Mouse (Mus musculus) kidney, postnatal 0 days (tissue): ENCODE results near the gene Nploc4. TPM values are rescaled to one million over a fixed set of nuclear protein-coding genes. Genes with fewer than 3 reads are reported as not detected.

Experiments used
- ATAC-seq: fragments of 200-750 bp; cut with Nextera tagmentation; replicated peaks from 2 replicates; pipeline ENCODE4 v1.8.0; 2017; ENCODE audit warnings: low read depth, moderate number of reproducible peaks, moderate TSS enrichment, moderate library complexity; ENCODE audit not compliant: low FRiP score
- DNase-seq: peaks from one replicate; pipeline ENCODE4 v3.0.0-alpha.2; 2016; ENCODE audit warnings: low spot score
- H3K27ac ChIP-seq: fragments of 300-500 bp; sonication (generic); 2 replicates; pipeline ENCODE4 v1.5.1; 2014; ENCODE audit warnings: mild to moderate bottlenecking
- H3K27me3 ChIP-seq: fragments of 300-500 bp; sonication (generic); 2 replicates; pipeline ENCODE4 v1.6.1; 2014; ENCODE audit warnings: low read length, mixed read lengths; ENCODE audit not compliant: insufficient read depth
- H3K36me3 ChIP-seq: fragments of 300-500 bp; sonication (generic); 2 replicates; pipeline ENCODE4 v1.6.1; 2014; ENCODE audit warnings: low read length, mixed read lengths; ENCODE audit not compliant: insufficient read depth
- H3K4me1 ChIP-seq: fragments of 300-500 bp; sonication (generic); replicated peaks from 2 replicates; pipeline ENCODE4 v1.6.1; 2014; ENCODE audit warnings: antibody characterized with exemption, low read length, mixed read lengths; ENCODE audit not compliant: insufficient read depth
- H3K4me2 ChIP-seq: fragments of 300-500 bp; sonication (generic); 2 replicates; pipeline ENCODE4 v1.6.1; 2014; ENCODE audit warnings: mild to moderate bottlenecking, low read length, moderate library complexity, mixed read lengths
- H3K4me3 ChIP-seq: fragments of 300-500 bp; sonication (generic); replicated peaks from 2 replicates; pipeline ENCODE4 v1.5.1; 2014; ENCODE audit warnings: low read depth, low read length
- H3K9ac ChIP-seq: fragments of 300-500 bp; sonication (generic); 2 replicates; pipeline ENCODE4 v1.6.1; 2014; ENCODE audit warnings: low read depth, low read length
- H3K9me3 ChIP-seq: fragments of 300-500 bp; sonication (generic); replicated peaks from 2 replicates; pipeline ENCODE4 v1.6.1; 2016; ENCODE audit warnings: low read length, inconsistent platforms, mixed read lengths
- CTCF ChIP-seq: IDR thresholded peaks from 2 replicates; pipeline ENCODE4 v1.5.1; 2016; ENCODE audit warnings: antibody characterized with exemption, low read depth, mild to moderate bottlenecking, moderate library complexity
- WGBS: fragments of 180-500 bp; shearing (Covaris S2); extraction: QIAGEN DNeasy Blood & Tissue Kit; methylation state at CpG from one replicate; pipeline ENCODE4 v1.1.7; 2014; 5-methylcytosine and 5-hydroxymethylcytosine counted together
- polyA plus RNA-seq: library from polyadenylated mRNA; unstranded; fragments of >200 nt; fragmentation: Nextera tagmentation; extraction: Ambion mirVana; gene quantifications from 2 replicates; pipeline ENCODE4 v1.2.1, GENCODE M21; 2015

The Nploc4 gene
- polyA plus RNA-seq, 1 experiment from 2014 or later: 23.3 TPM

GRCm38 (mm10) chr11:120359391-120359790, 78.1 kb downstream of the Nploc4 start:
- 71% methylated on average over 6 of the region's 6 CpGs for WGBS
- no peaks in the 10 kb centered on the region for H3K36me3 ChIP-seq
- no peak overlapping the region for H3K9ac ChIP-seq
- H3K4me1 ChIP-seq: peaks cover 12% of the 10 kb centered on the region; the same call in 1 of the 2 replicates
- no peak for TF ChIP-seq CTCF
- ATAC-seq (no peak), DNase-seq (no peak)
- no peak overlapping the region for H3K27ac ChIP-seq
- no peaks in the 10 kb centered on the region for H3K9me3 ChIP-seq
- no peak overlapping the region for H3K4me3 ChIP-seq
- H3K27me3 ChIP-seq: no peaks in the 10 kb centered on the region
- no peak overlapping the region for H3K4me2 ChIP-seq

DNA sequence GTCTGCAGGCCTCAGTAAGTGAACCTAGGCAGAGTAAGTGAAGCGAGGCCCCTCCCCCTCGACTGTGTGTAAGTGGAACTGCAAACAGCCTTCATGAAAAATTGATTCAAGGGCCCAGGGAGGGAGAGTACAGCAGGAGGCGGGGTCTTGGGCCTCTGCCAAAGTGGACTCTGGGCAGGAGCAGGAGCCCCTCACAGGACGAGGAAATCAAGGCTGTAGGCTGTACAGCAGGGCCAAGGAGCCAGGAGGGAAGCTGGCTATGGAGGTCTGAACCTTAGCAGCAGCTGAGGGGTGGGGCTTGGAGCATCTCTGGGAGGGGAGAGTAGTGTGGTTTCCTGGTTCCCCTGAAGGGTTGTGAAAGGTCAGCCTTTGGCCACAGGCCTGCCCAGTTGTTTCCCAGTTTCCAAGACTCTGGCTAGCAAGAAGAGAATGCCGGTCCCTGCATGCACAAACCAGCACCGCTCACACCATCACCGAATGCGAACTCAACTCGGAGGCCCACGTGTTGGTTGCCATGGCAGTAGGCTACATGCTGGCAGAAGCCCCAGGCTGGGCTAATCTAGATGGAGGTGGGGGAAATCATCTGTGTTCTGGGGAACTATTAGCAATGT, 79.6 kb downstream of the Nploc4 start:
- H3K36me3 ChIP-seq: no peaks in the 10 kb centered on the region
- ATAC-seq (peak; percentile 27; the same call in 1 of the 2 replicates), DNase-seq (peak; percentile 93)
- H3K4me3 ChIP-seq: no peak overlapping the region
- H3K4me1 ChIP-seq: peaks cover 12% of the 10 kb centered on the region
- no peaks in the 10 kb centered on the region for H3K27me3 ChIP-seq
- H3K4me2 ChIP-seq: no peak overlapping the region
- whole genome bisulfite sequencing: 8% methylated on average over 10 of the region's 10 CpGs
- peak overlapping the region; percentile 39 for H3K27ac ChIP-seq
- no peak; the same call in 1 of the 2 replicates for TF ChIP-seq CTCF
- H3K9ac ChIP-seq: no peak overlapping the region
- no peaks in the 10 kb centered on the region for H3K9me3 ChIP-seq

DNA sequence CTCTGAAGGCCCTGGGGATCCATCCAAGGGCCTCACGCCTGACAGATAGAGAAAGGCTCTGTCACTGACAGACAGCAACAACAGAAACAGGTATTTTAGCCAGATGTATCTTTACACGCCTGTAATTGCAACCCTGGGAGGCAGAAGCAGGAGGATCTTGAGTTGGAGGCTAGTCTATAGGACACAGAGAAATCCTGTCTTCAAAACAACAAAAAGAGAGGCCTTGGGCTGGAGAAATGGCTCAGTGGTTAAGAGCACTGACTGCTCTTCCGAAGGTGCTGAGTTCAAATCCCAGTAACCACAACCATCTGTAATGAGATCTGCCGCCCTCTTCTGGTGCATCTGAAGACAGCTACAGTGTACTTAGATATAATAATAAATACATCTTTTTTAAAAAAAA, 80.6 kb downstream of the Nploc4 start:
- Histone ChIP-seq H3K9me3 (no peaks in the 10 kb centered on the region), H3K36me3 (no peaks in the 10 kb centered on the region), H3K4me1 (peaks cover 12% of the 10 kb centered on the region)

DNA sequence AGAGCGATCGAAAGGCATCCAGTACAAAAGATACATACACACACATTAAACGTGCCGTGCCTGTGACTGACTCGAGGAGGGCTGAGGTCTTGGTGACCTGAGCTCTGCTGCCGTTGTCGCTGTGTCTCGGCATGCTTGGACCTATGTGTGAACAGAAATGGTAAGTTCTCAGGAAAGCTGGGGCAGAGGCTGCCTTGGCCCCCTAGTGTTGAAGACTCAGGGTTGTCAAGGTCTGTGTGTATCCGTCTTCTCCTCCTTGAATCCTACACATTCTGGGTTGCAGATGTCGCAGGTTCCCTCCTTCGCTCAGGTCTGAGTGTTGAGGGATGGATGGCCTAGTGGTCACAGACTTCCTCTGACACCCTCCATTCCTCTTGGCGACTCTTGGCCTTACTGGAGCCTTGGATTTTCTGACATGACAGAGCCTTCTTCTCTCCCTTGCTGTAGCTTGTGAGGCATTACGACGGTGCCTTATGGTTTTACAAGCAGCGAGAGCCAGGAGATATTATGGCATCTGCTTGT, 81.1 kb downstream of the Nploc4 start:
- H3K4me1 ChIP-seq: peaks cover 12% of the 10 kb centered on the region
- TF ChIP-seq CTCF: peak; percentile 48

More for the DNA sequence above, 80.6 kb downstream of the Nploc4 start:
- no peak overlapping the region for H3K9ac ChIP-seq
- TF ChIP-seq CTCF: peak; percentile 36
- no peak overlapping the region for H3K4me3 ChIP-seq
- H3K27me3 ChIP-seq: no peaks in the 10 kb centered on the region
- ATAC-seq: no peak
- 94% methylated on average over 4 of the region's 4 CpGs for WGBS
- no peak overlapping the region for H3K27ac ChIP-seq
- H3K4me2 ChIP-seq: no peak overlapping the region
- no peak for DNase-seq

DNA sequence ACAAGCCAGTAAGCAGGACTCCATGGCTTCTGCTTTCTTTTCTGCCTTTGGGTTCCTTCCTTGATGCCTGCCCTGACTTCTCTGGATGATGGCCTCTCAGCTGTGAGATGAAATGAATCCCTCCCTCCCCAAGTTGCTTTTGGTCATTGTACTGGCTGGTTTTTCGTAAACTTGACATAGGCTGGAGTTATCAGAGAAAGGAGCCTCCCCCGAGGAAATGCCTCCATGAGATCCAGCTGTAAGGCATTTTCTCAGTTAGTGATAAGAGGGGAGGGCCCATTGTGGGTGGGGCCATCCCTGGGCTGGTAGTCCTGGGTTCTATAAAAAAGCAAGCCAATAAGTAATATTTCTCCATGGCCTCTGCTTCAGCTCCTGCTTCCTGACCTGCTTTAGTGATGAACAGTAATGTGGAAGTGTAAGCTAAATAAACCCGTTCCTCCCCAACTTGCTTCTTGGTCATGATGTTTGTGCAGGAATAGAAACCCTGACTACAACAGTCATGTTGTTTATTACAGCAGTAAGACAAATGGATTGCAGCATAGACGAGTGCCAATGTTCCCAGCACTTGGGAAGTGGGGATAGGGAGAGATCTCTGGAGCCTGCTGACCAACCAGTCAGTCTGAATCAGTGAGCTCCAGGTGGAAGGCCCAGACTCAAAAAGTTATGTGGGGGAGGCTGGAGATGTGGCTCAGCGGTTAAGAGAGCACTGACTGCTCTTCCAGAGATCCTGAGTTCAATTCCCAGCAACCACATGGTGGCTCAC, 82.0 kb downstream of the Nploc4 start:
- H3K27me3 ChIP-seq: no peaks in the 10 kb centered on the region
- H3K9ac ChIP-seq: no peak overlapping the region
- H3K27ac ChIP-seq: no peak overlapping the region
- no peaks in the 10 kb centered on the region for H3K9me3 ChIP-seq
- H3K36me3 ChIP-seq: no peaks in the 10 kb centered on the region
- no peak overlapping the region for H3K4me2 ChIP-seq
- 35% methylated on average over 5 of the region's 5 CpGs for WGBS
- no peak for ATAC-seq
- peak; percentile 49 for DNase-seq
- H3K4me3 ChIP-seq: no peak overlapping the region
- peaks cover 11% of the 10 kb centered on the region for H3K4me1 ChIP-seq
- TF ChIP-seq CTCF: no peak

More for the DNA sequence above, 81.1 kb downstream of the Nploc4 start:
- ATAC-seq (no peak), DNase-seq (no peak)
- Histone ChIP-seq H3K4me3 (no peak overlapping the region), H3K4me2 (no peak overlapping the region), H3K9ac (no peak overlapping the region), H3K9me3 (no peaks in the 10 kb centered on the region), H3K36me3 (no peaks in the 10 kb centered on the region), H3K27me3 (no peaks in the 10 kb centered on the region), H3K27ac (no peak overlapping the region)
- 77% methylated on average over 15 of the region's 15 CpGs for WGBS
